Mouse (Mus musculus) forebrain, embryonic 16.5 days (tissue): ENCODE measurements around the gene Cenpm. TPM values are rescaled to one million over a fixed set of nuclear protein-coding genes. Genes with fewer than 3 reads are reported as not detected.
A peak's percentile ranks its signal among the peaks of the same experiment; 100 is the strongest.

Experiments used
- ATAC-seq: fragments of 200-750 bp; cut with Nextera tagmentation; 2 replicates; pipeline ENCODE4 v1.8.0; 2017; ENCODE audit warnings: mild to moderate bottlenecking, moderate library complexity
- H3K27ac ChIP-seq: fragments of 300-500 bp; sonication (generic); 2 replicates; pipeline ENCODE4 v1.5.1; 2014; ENCODE audit warnings: low read length, control low read depth
- H3K27me3 ChIP-seq: fragments of 300-500 bp; sonication (generic); replicated peaks from 2 replicates; pipeline ENCODE4 v1.6.1; 2014; ENCODE audit warnings: low read length; ENCODE audit not compliant: control insufficient read depth, insufficient read depth
- H3K36me3 ChIP-seq: fragments of 300-500 bp; sonication (generic); 2 replicates; pipeline ENCODE4 v1.6.1; 2014; ENCODE audit not compliant: control insufficient read depth, insufficient read depth
- H3K4me1 ChIP-seq: fragments of 300-500 bp; sonication (generic); replicated peaks from 2 replicates; pipeline ENCODE4 v1.6.1; 2014; ENCODE audit warnings: low read length; ENCODE audit not compliant: control insufficient read depth, insufficient read depth
- H3K4me2 ChIP-seq: fragments of 300-500 bp; sonication (generic); 2 replicates; pipeline ENCODE4 v1.6.1; 2014; ENCODE audit warnings: mild to moderate bottlenecking, low read length, control low read depth
- H3K4me3 ChIP-seq: fragments of 300-500 bp; sonication (generic); replicated peaks from 2 replicates; pipeline ENCODE4 v1.5.1; 2014; ENCODE audit warnings: mild to moderate bottlenecking, low read length, control low read depth
- H3K9ac ChIP-seq: fragments of 300-500 bp; sonication (generic); replicated peaks from 2 replicates; pipeline ENCODE4 v1.6.1; 2014; ENCODE audit warnings: low read depth, low read length, control low read depth
- H3K9me3 ChIP-seq: fragments of 300-500 bp; sonication (generic); 2 replicates; pipeline ENCODE4 v1.6.1; 2016; ENCODE audit warnings: low read length; ENCODE audit not compliant: control insufficient read depth
- WGBS: fragments of 180-500 bp; shearing (Covaris S2); extraction: QIAGEN DNeasy Blood & Tissue Kit; methylation state at CpG from one replicate; pipeline ENCODE4 v1.1.7; 2014; 5-methylcytosine and 5-hydroxymethylcytosine counted together
- polyA plus RNA-seq: library from polyadenylated mRNA; unstranded; fragments of >200 nt; fragmentation: Nextera tagmentation; extraction: Ambion mirVana; gene quantifications from 2 replicates; pipeline ENCODE4 v1.2.1, GENCODE M21; 2015

Gene Cenpm
- 29.8 and 34.6 TPM in 2 replicates for polyA plus RNA-seq

- Histone ChIP-seq H3K9me3 (no peaks in the 10 kb centered on the region), H3K4me3 (peak within 1 kb of the TSS; percentile 82), H3K36me3 (no peaks in the 10 kb centered on the region), H3K4me1 (peaks cover 7% of the 10 kb centered on the region), H3K4me2 (peak within 1 kb of the TSS; percentile 93), H3K27me3 (no peaks in the 10 kb centered on the region), H3K9ac (peak within 1 kb of the TSS; percentile 63), H3K27ac (peak within 1 kb of the TSS; percentile 81)
- peak; percentile 99 for ATAC-seq
- WGBS: under 1% methylated on average over 65 of the region's 65 CpGs
Observed at GRCm38 (mm10) chr15:82244115-82244804, at the start of gene Cenpm. Cenpm (minus strand) TSS chr15:82244748.

GRCm38 (mm10) chr15:82294059-82294458 is 49.5 kb upstream of the Cenpm start:
- H3K4me3 ChIP-seq: no peak overlapping the region
- no peaks in the 10 kb centered on the region for H3K9me3 ChIP-seq
- H3K36me3 ChIP-seq: peaks cover 24% of the 10 kb centered on the region
- ATAC-seq: peak; percentile 26
- no peaks in the 10 kb centered on the region for H3K27me3 ChIP-seq
- no peak overlapping the region for H3K4me2 ChIP-seq
- WGBS: 27% methylated on average over 8 of the region's 8 CpGs
- H3K27ac ChIP-seq: peak overlapping the region; percentile 34
- H3K9ac ChIP-seq: no peak overlapping the region
- H3K4me1 ChIP-seq: peaks cover 16% of the 10 kb centered on the region

GRCm38 (mm10) chr15:82293271-82293711 is 48.7 kb upstream of the Cenpm start:
- no peak overlapping the region for H3K4me2 ChIP-seq
- peak; percentile 64 for ATAC-seq
- peak overlapping the region; percentile 8; the same call in 1 of the 2 replicates for H3K27ac ChIP-seq
- WGBS: 5% methylated on average over 7 of the region's 7 CpGs
- no peak overlapping the region for H3K4me3 ChIP-seq
- H3K9ac ChIP-seq: no peak overlapping the region
- peaks cover 16% of the 10 kb centered on the region for H3K4me1 ChIP-seq
- no peaks in the 10 kb centered on the region for H3K27me3 ChIP-seq
- H3K36me3 ChIP-seq: peaks cover 31% of the 10 kb centered on the region
- no peaks in the 10 kb centered on the region for H3K9me3 ChIP-seq

- H3K4me1 ChIP-seq: peaks cover 16% of the 10 kb centered on the region
- ATAC-seq: peak; percentile 19
- no peaks in the 10 kb centered on the region for H3K27me3 ChIP-seq
- peak overlapping the region; percentile 8; the same call in 1 of the 2 replicates for H3K27ac ChIP-seq
- H3K4me2 ChIP-seq: no peak overlapping the region
- H3K4me3 ChIP-seq: no peak overlapping the region
- no peak overlapping the region for H3K9ac ChIP-seq
- no peaks in the 10 kb centered on the region for H3K9me3 ChIP-seq
- 20% methylated on average over 5 of the region's 5 CpGs for WGBS
- peaks cover 35% of the 10 kb centered on the region for H3K36me3 ChIP-seq
Observed at GRCm38 (mm10) chr15:82292851-82293250, 48.3 kb upstream of the Cenpm start.

GRCm38 (mm10) chr15:82290252-82290651 is 45.7 kb upstream of the Cenpm start:
- H3K9me3 ChIP-seq: no peaks in the 10 kb centered on the region
- ATAC-seq: no peak
- no peak overlapping the region for H3K4me2 ChIP-seq
- H3K27me3 ChIP-seq: no peaks in the 10 kb centered on the region
- no peak overlapping the region for H3K27ac ChIP-seq
- 95% methylated on average over 7 of the region's 7 CpGs for WGBS
- H3K9ac ChIP-seq: no peak overlapping the region
- H3K4me3 ChIP-seq: no peak overlapping the region
- peaks cover 48% of the 10 kb centered on the region for H3K36me3 ChIP-seq
- H3K4me1 ChIP-seq: peaks cover 16% of the 10 kb centered on the region

- no peak overlapping the region for H3K4me3 ChIP-seq
- no peaks in the 10 kb centered on the region for H3K9me3 ChIP-seq
- no peak overlapping the region for H3K9ac ChIP-seq
- no peaks in the 10 kb centered on the region for H3K4me1 ChIP-seq
- 76% methylated on average over 12 of the region's 12 CpGs for WGBS
- no peak overlapping the region for H3K4me2 ChIP-seq
- H3K36me3 ChIP-seq: peaks cover 64% of the 10 kb centered on the region
- ATAC-seq: no peak
- no peaks in the 10 kb centered on the region for H3K27me3 ChIP-seq
- no peak overlapping the region for H3K27ac ChIP-seq
Observed at GRCm38 (mm10) chr15:82286157-82286556, 41.6 kb upstream of the Cenpm start.

GRCm38 (mm10) chr15:82280638-82281037 is 36.1 kb upstream of the Cenpm start:
- no peak overlapping the region for H3K27ac ChIP-seq
- no peak for ATAC-seq
- H3K27me3 ChIP-seq: no peaks in the 10 kb centered on the region
- no peak overlapping the region for H3K9ac ChIP-seq
- no peak overlapping the region for H3K4me3 ChIP-seq
- peaks cover 45% of the 10 kb centered on the region for H3K36me3 ChIP-seq
- no peak overlapping the region for H3K4me2 ChIP-seq
- no peaks in the 10 kb centered on the region for H3K9me3 ChIP-seq
- WGBS: 53% methylated on average over 4 of the region's 4 CpGs
- peaks cover 26% of the 10 kb centered on the region for H3K4me1 ChIP-seq

GRCm38 (mm10) chr15:82277591-82277990 is 33.0 kb upstream of the Cenpm start:
- Histone ChIP-seq H3K9me3 (no peaks in the 10 kb centered on the region), H3K4me2 (peak overlapping the region; percentile 95), H3K4me1 (peaks cover 36% of the 10 kb centered on the region), H3K36me3 (peaks cover 27% of the 10 kb centered on the region), H3K27me3 (no peaks in the 10 kb centered on the region; the same call in 1 of the 2 replicates), H3K4me3 (peak overlapping the region; percentile 71), H3K9ac (peak overlapping the region; percentile 36), H3K27ac (peak overlapping the region; percentile 78)
- 52% methylated on average over 5 of the region's 5 CpGs for WGBS
- ATAC-seq: no peak

- under 1% methylated on average over 74 of the region's 86 CpGs for WGBS
- peak; percentile 69 for ATAC-seq
Observed at GRCm38 (mm10) chr15:82274927-82275901, 30.7 kb upstream of the Cenpm start.

More at GRCm38 (mm10) chr15:82274927-82275901, 30.7 kb upstream of the Cenpm start:
- Histone ChIP-seq H3K27ac (peak overlapping the region; percentile 92), H3K36me3 (peaks cover 9% of the 10 kb centered on the region), H3K4me2 (peak overlapping the region; percentile 95), H3K27me3 (no peaks in the 10 kb centered on the region; the same call in 1 of the 2 replicates), H3K4me1 (peaks cover 43% of the 10 kb centered on the region), H3K4me3 (peak overlapping the region; percentile 71), H3K9me3 (no peaks in the 10 kb centered on the region), H3K9ac (peak overlapping the region; percentile 80)
